Mouse (Mus musculus): ENCODE measurements around the gene Nupl2. TPM values are rescaled to one million over a fixed set of nuclear protein-coding genes. Genes with fewer than 3 reads are reported as not detected.

Nupl2 gene
- total and polyA plus RNA-seq, 3 experiments: 12.0 to 33.9 (median 28.9) TPM

- Histone ChIP-seq H3K9me3 (replicated peaks; ENCODE audit: low read length) (no peaks in the 10 kb centered on the region), H3K27ac (ENCODE audit: insufficient read depth, low read depth) (no peak overlapping the region), H3K4me1 (ENCODE audit: control insufficient read depth in 1 of 2, insufficient read depth in 2 of 2) (no peaks in the 10 kb centered on the region), H3K4me2 (ENCODE audit: insufficient read depth, low read depth, poor library complexity, severe bottlenecking) (no peak overlapping the region), H3K4me3 (replicated peaks in 1 of 3; ENCODE audit: low read depth in 2 of 3, low read length in 2 of 3, poor library complexity in 1 of 3) (no peak overlapping the region), H3K36me3 (replicated peaks in 1 of 2; ENCODE audit: control insufficient read depth in 1 of 2, insufficient read depth in 1 of 2, low read length in 1 of 2) (no peaks in the 10 kb centered on the region), H3K9ac (ENCODE audit: insufficient read depth, low read depth) (no peak overlapping the region), H3K27me3 (replicated peaks) (no peaks in the 10 kb centered on the region), H3K79me2 (replicated peaks; ENCODE audit: control insufficient read depth, extremely low read depth, insufficient read depth, poor library complexity, severe bottlenecking) (no peaks in the 10 kb centered on the region)
- no peak for DNase-seq (ENCODE audit: extremely low read depth)
- in situ Hi-C loops (cut with MboI; ENCODE audit: low pct_ligation_motif_present, low pct_unique_long_range_greater_than_20kb, low sequenced_read_pairs) (no loop called here), dilution Hi-C loops (cut with MboI; ENCODE audit: extremely low pct_ligation_motif_present, extremely low pct_unique_long_range_greater_than_20kb, low sequenced_read_pairs) (no loop called here)
- TF ChIP-seq BHLHE40 (IDR thresholded peaks at IDR 0.05; ENCODE audit: low read depth, low read length) (no peak), CHD2 (IDR thresholded peaks at IDR 0.05; ENCODE audit: low read length) (no peak), MAFK (IDR thresholded peaks at IDR 0.05; ENCODE audit: insufficient replicate concordance, low read length) (no peak), POLR2A (IDR thresholded peaks at IDR 0.05; ENCODE audit: low read depth, low read length) (no peak), USF1 (IDR thresholded peaks at IDR 0.05; ENCODE audit: low read depth, low read length) (no peak), NELFE (IDR thresholded peaks at IDR 0.05; ENCODE audit: low read depth, low read length) (no peak), UBTF (IDR thresholded peaks at IDR 0.05; ENCODE audit: low read depth, low read length) (no peak), RAD21 (IDR thresholded peaks at IDR 0.05; ENCODE audit: low read depth, low read length) (no peak), USF2 (conservative IDR thresholded peaks at IDR 0.05; ENCODE audit: low read depth, low read length) (no peak), MYC (IDR thresholded peaks at IDR 0.05; ENCODE audit: low read depth, low read length) (no peak), ZMIZ1 (IDR thresholded peaks at IDR 0.05; ENCODE audit: low read depth, low read length) (no peak), JUND (conservative IDR thresholded peaks at IDR 0.05; ENCODE audit: low read depth, low read length) (no peak), E2F4 (IDR thresholded peaks at IDR 0.05; ENCODE audit: insufficient replicate concordance, low read depth, low read length) (no peak), SMC3 (IDR thresholded peaks at IDR 0.05; ENCODE audit: low read depth, low read length) (no peak), TCF12 (IDR thresholded peaks at IDR 0.05; ENCODE audit: low read depth, low read length) (no peak)
Measured at GRCm38 (mm10) chr5:24207965-24208364, 43.2 kb downstream of the Nupl2 start.

- no peak overlapping the region for H3K4me3 ChIP-seq (replicated peaks in 1 of 3; ENCODE audit: low read depth in 2 of 3, low read length in 2 of 3, poor library complexity in 1 of 3)
- DNase-seq (ENCODE audit: extremely low read depth): no peak
- no peaks in the 10 kb centered on the region for H3K4me1 ChIP-seq (ENCODE audit: control insufficient read depth in 1 of 2, insufficient read depth in 2 of 2)
- H3K36me3 ChIP-seq (replicated peaks in 1 of 2; ENCODE audit: control insufficient read depth in 1 of 2, insufficient read depth in 1 of 2, low read length in 1 of 2): no peaks in the 10 kb centered on the region
- no peak overlapping the region for H3K27ac ChIP-seq (ENCODE audit: insufficient read depth, low read depth)
- TF ChIP-seq GABPA (IDR thresholded peaks at IDR 0.05; ENCODE audit: insufficient replicate concordance, low read depth, low read length) (no peak), TCF12 (IDR thresholded peaks at IDR 0.05; ENCODE audit: low read depth, low read length) (no peak), NELFE (IDR thresholded peaks at IDR 0.05; ENCODE audit: low read depth, low read length) (no peak), POLR2AphosphoS2 (IDR thresholded peaks at IDR 0.05; ENCODE audit: low read depth, low read length) (no peak), MAZ (IDR thresholded peaks at IDR 0.05; ENCODE audit: low read depth, low read length) (no peak)
- dilution Hi-C loops (cut with MboI; ENCODE audit: extremely low pct_ligation_motif_present, extremely low pct_unique_long_range_greater_than_20kb, low sequenced_read_pairs) (no loop called here), in situ Hi-C loops (cut with MboI; ENCODE audit: low pct_ligation_motif_present, low pct_unique_long_range_greater_than_20kb, low sequenced_read_pairs) (no loop called here)
- H3K9me3 ChIP-seq (replicated peaks; ENCODE audit: low read length): no peaks in the 10 kb centered on the region
- no peaks in the 10 kb centered on the region for H3K27me3 ChIP-seq (replicated peaks)
- H3K79me2 ChIP-seq (replicated peaks; ENCODE audit: control insufficient read depth, extremely low read depth, insufficient read depth, poor library complexity, severe bottlenecking): no peaks in the 10 kb centered on the region
- no peak overlapping the region for H3K9ac ChIP-seq (ENCODE audit: insufficient read depth, low read depth)
- no peak overlapping the region for H3K4me2 ChIP-seq (ENCODE audit: insufficient read depth, low read depth, poor library complexity, severe bottlenecking)
Measured at GRCm38 (mm10) chr5:24208505-24208904, 43.7 kb downstream of the Nupl2 start.

Measured in CH12.LX (cell line).